Mouse (Mus musculus) heart, adult 9 months (tissue): ENCODE results near the gene Eif4g1.

Experiments
- DNase-seq, 2 experiments: peaks; one replicate each; pipeline ENCODE4 v3.0.0; 2022; ENCODE audit warnings: low spot score in 2 of 2

Eif4g1 gene

GRCm38 (mm10) chr16:20725750-20726149 lies 57.6 kb downstream of the Eif4g1 start:
- DNase-seq = no peak

- DNase-seq = peak in 1 of 2 experiments; percentile 59
Measured at GRCm38 (mm10) chr16:20726384-20726783, 58.3 kb downstream of the Eif4g1 start.

GRCm38 (mm10) chr16:20730293-20730711 lies 62.2 kb downstream of the Eif4g1 start:
- no peak for DNase-seq

DNA sequence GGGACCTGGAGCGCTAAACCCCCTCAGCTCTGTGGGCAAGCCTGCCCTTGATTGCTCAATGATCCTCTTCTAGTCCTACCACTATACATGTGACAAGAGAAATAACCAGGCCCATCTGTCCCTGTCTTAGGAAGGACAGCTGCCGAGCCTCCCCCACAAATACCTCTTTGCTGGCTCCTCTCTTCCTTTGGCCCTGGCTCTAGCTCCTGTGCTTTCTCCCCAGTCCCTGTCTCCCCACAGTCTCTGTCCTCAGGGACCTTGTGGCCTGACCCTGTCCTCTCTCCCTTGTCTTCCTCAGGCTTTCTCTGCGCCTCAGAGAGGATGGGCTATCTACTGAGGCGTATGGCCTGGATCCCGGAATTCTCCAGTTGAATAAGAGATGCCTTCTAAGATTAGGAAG lies 63.6 kb downstream of the Eif4g1 start:
- DNase-seq = no peak

GRCm38 (mm10) chr16:20732251-20732924 lies 64.3 kb downstream of the Eif4g1 start:
- no peak for DNase-seq

GRCm38 (mm10) chr16:20732925-20733730 lies 65.0 kb downstream of the Eif4g1 start, which contains the start of gene Chrd:
Gene Chrd (plus strand): TSS chr16:20733127.
- DNase-seq = peak; percentile 58 to 73

GRCm38 (mm10) chr16:20733731-20734730 lies 65.9 kb downstream of the Eif4g1 start, which contains the start of gene Thpo:
Gene Thpo (minus strand): TSS chr16:20734511.
- DNase-seq = no peak

DNA sequence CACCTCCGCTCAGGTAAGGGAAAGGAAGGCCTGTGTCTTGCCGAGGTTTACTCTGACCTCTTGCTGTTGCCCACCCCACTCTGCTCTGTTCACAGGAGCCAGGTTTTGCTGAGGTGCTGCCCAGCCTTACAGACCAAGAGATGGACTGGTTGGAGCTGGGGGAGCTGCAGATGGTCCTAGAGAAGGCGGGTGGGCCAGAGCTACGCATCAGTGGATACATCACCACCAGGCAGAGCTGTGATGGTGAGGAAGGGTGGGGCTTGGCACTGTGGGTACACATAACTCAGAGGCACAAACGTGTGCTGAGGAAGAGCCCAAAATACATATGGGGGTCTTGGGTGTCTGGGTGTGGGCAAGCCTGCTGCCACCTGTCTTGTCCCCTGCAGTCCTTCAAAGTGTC lies 67.5 kb downstream of the Eif4g1 start:
- no peak for DNase-seq

- no peak for DNase-seq
Measured at GRCm38 (mm10) chr16:20736168-20736567, 68.1 kb downstream of the Eif4g1 start.

- DNase-seq = no peak
Measured at GRCm38 (mm10) chr16:20736823-20737222, 68.7 kb downstream of the Eif4g1 start.

DNA sequence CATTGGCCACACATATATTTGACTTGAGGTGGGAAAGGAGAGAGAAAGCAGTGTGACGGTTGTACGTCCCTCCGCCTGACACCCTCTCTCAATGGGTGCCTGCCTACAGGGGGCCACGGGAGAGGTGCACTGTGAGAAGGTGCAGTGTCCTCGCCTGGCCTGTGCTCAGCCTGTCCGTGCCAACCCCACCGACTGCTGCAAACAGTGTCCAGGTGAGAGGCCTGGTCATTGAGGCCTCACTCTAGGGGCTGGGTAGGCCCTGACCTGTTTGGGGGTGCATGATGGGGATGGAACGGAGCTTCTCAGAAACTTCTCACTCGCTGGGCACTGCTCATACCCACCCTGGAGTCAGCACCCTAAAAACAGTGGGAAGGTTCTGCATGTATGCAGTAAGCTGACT lies 71.7 kb downstream of the Eif4g1 start:
- DNase-seq = no peak
